Mouse (Mus musculus) forebrain, embryonic 10.5 days (tissue): ENCODE measurements at regions not wholly inside any gene's neighbourhood (a gene's known extent, or its start where the extent isn't known, plus 50 kb on each side); places are given as distances from the start of the nearest gene placed in this dataset.

ENCODE experiments used
- DNase-seq: peaks from one replicate; pipeline ENCODE4 v3.0.0-alpha.2; 2017; ENCODE audit warnings: low spot score; ENCODE audit errors: extremely low spot score
- H3K27ac ChIP-seq: fragments of 300-500 bp; sonication (generic); 2 replicates; pipeline ENCODE4 v1.5.1; 2016; ENCODE audit warnings: mild to moderate bottlenecking
- H3K27me3 ChIP-seq: fragments of 300-500 bp; sonication (generic); 2 replicates; pipeline ENCODE4 v1.6.1; 2016; ENCODE audit warnings: mild to moderate bottlenecking; ENCODE audit not compliant: poor library complexity, severe bottlenecking
- H3K36me3 ChIP-seq: fragments of 300-500 bp; sonication (generic); replicated peaks from 2 replicates; pipeline ENCODE4 v1.6.1; 2016; ENCODE audit warnings: mild to moderate bottlenecking, moderate library complexity
- H3K4me1 ChIP-seq: fragments of 300-500 bp; sonication (generic); 2 replicates; pipeline ENCODE4 v1.6.1; 2016
- H3K4me3 ChIP-seq: fragments of 300-500 bp; sonication (generic); 2 replicates; pipeline ENCODE4 v1.5.1; 2016; ENCODE audit warnings: mild to moderate bottlenecking, moderate library complexity
- H3K9me3 ChIP-seq: fragments of 300-500 bp; sonication (generic); 2 replicates; pipeline ENCODE4 v1.6.1; 2016; ENCODE audit warnings: mild to moderate bottlenecking, moderate library complexity
- WGBS: fragments of 180-500 bp; shearing (Covaris S2); methylation state at CpG from one replicate; pipeline ENCODE4 v1.1.7; 2016; 5-methylcytosine and 5-hydroxymethylcytosine counted together

GRCm38 (mm10) chr2:50578278-50579043, 281.9 kb upstream of the Mmadhc start:
- Histone ChIP-seq H3K9me3 (no peaks in the 10 kb centered on the region), H3K27ac (no peak overlapping the region), H3K27me3 (no peaks in the 10 kb centered on the region), H3K4me3 (no peak overlapping the region), H3K36me3 (no peaks in the 10 kb centered on the region), H3K4me1 (peaks cover 7% of the 10 kb centered on the region)
- 80% methylated on average over 6 of the region's 6 CpGs for WGBS
- DNase-seq = no peak

- Histone ChIP-seq H3K4me3 (no peak overlapping the region), H3K36me3 (no peaks in the 10 kb centered on the region), H3K27me3 (no peaks in the 10 kb centered on the region), H3K9me3 (no peaks in the 10 kb centered on the region), H3K4me1 (peaks cover 7% of the 10 kb centered on the region), H3K27ac (no peak overlapping the region)
- WGBS = 93% methylated on average over 9 of the region's 9 CpGs
- DNase-seq = no peak
Observed at GRCm38 (mm10) chr2:50577736-50578135, 281.1 kb upstream of the Mmadhc start.

- no peak for DNase-seq
- no peaks in the 10 kb centered on the region for H3K36me3 ChIP-seq
- 90% methylated on average over 3 of the region's 3 CpGs for WGBS
- H3K27me3 ChIP-seq = no peaks in the 10 kb centered on the region
- peaks cover 8% of the 10 kb centered on the region for H3K4me1 ChIP-seq
- no peak overlapping the region for H3K4me3 ChIP-seq
- no peak overlapping the region for H3K27ac ChIP-seq
- H3K9me3 ChIP-seq = no peaks in the 10 kb centered on the region
Observed at GRCm38 (mm10) chr2:50573455-50573854, 276.9 kb upstream of the Mmadhc start.

- Histone ChIP-seq H3K9me3 (no peaks in the 10 kb centered on the region), H3K36me3 (no peaks in the 10 kb centered on the region), H3K27ac (no peak overlapping the region), H3K27me3 (no peaks in the 10 kb centered on the region), H3K4me1 (peaks cover 8% of the 10 kb centered on the region), H3K4me3 (no peak overlapping the region)
- no peak for DNase-seq
- 82% methylated on average over 4 of the region's 4 CpGs for WGBS
Observed at GRCm38 (mm10) chr2:50571021-50571420, 274.4 kb upstream of the Mmadhc start.

GRCm38 (mm10) chr2:50569502-50570285, 273.1 kb upstream of the Mmadhc start:
- 88% methylated on average over 7 of the region's 7 CpGs for WGBS
- no peaks in the 10 kb centered on the region for H3K27me3 ChIP-seq
- H3K4me1 ChIP-seq = peaks cover 10% of the 10 kb centered on the region
- no peak overlapping the region for H3K4me3 ChIP-seq
- no peaks in the 10 kb centered on the region for H3K9me3 ChIP-seq
- no peak for DNase-seq
- no peak overlapping the region for H3K27ac ChIP-seq
- no peaks in the 10 kb centered on the region for H3K36me3 ChIP-seq

- no peak overlapping the region for H3K4me3 ChIP-seq
- H3K4me1 ChIP-seq = peaks cover 15% of the 10 kb centered on the region
- no peaks in the 10 kb centered on the region for H3K27me3 ChIP-seq
- 79% methylated on average over 8 of the region's 8 CpGs for WGBS
- H3K36me3 ChIP-seq = no peaks in the 10 kb centered on the region
- no peak for DNase-seq
- H3K27ac ChIP-seq = 0 out of 2 replicates have a peak overlapping the region, but pooled peaks have one; percentile 20
- no peaks in the 10 kb centered on the region for H3K9me3 ChIP-seq
Observed at GRCm38 (mm10) chr2:50568777-50569501, 272.3 kb upstream of the Mmadhc start.

- WGBS = 89% methylated on average over 1 of the region's 1 CpGs
Observed at GRCm38 (mm10) chr2:50567542-50567941, 270.9 kb upstream of the Mmadhc start.

GRCm38 (mm10) chr2:50554031-50554430, 257.4 kb upstream of the Mmadhc start:
- DNase-seq = no peak
- Histone ChIP-seq H3K4me1 (peaks cover 17% of the 10 kb centered on the region), H3K27me3 (no peaks in the 10 kb centered on the region), H3K9me3 (no peaks in the 10 kb centered on the region), H3K36me3 (no peaks in the 10 kb centered on the region), H3K4me3 (no peak overlapping the region), H3K27ac (peak overlapping the region; percentile 33)

More at GRCm38 (mm10) chr2:50567542-50567941, 270.9 kb upstream of the Mmadhc start:
- no peaks in the 10 kb centered on the region for H3K36me3 ChIP-seq
- H3K9me3 ChIP-seq = no peaks in the 10 kb centered on the region
- H3K27ac ChIP-seq = no peak overlapping the region
- H3K27me3 ChIP-seq = no peaks in the 10 kb centered on the region
- H3K4me3 ChIP-seq = no peak overlapping the region
- H3K4me1 ChIP-seq = peaks cover 15% of the 10 kb centered on the region
- no peak for DNase-seq

- no peaks in the 10 kb centered on the region for H3K36me3 ChIP-seq
- no peaks in the 10 kb centered on the region for H3K27me3 ChIP-seq
- H3K4me1 ChIP-seq = peaks cover 17% of the 10 kb centered on the region
- 91% methylated on average over 2 of the region's 2 CpGs for WGBS
- H3K27ac ChIP-seq = no peak overlapping the region
- DNase-seq = no peak
- no peak overlapping the region for H3K4me3 ChIP-seq
- H3K9me3 ChIP-seq = no peaks in the 10 kb centered on the region
Observed at GRCm38 (mm10) chr2:50552437-50552836, 255.8 kb upstream of the Mmadhc start.

- Histone ChIP-seq H3K27ac (peak overlapping the region; percentile 60; the same call in 1 of the 2 replicates), H3K36me3 (no peaks in the 10 kb centered on the region), H3K9me3 (no peaks in the 10 kb centered on the region), H3K27me3 (no peaks in the 10 kb centered on the region), H3K4me1 (peaks cover 17% of the 10 kb centered on the region), H3K4me3 (no peak overlapping the region)
- DNase-seq = no peak
- WGBS = 77% methylated on average over 8 of the region's 8 CpGs
Observed at GRCm38 (mm10) chr2:50549871-50550270, 253.3 kb upstream of the Mmadhc start.

GRCm38 (mm10) chr2:50539741-50540441, 243.3 kb upstream of the Mmadhc start:
- 88% methylated on average over 2 of the region's 2 CpGs for WGBS
- no peaks in the 10 kb centered on the region for H3K36me3 ChIP-seq
- no peaks in the 10 kb centered on the region for H3K27me3 ChIP-seq
- H3K4me1 ChIP-seq = no peaks in the 10 kb centered on the region
- no peak overlapping the region for H3K27ac ChIP-seq
- no peaks in the 10 kb centered on the region; the same call in 1 of the 2 replicates for H3K9me3 ChIP-seq
- no peak for DNase-seq
- no peak overlapping the region for H3K4me3 ChIP-seq

GRCm38 (mm10) chr2:50538068-50538467, 241.5 kb upstream of the Mmadhc start:
- Histone ChIP-seq H3K36me3 (no peaks in the 10 kb centered on the region), H3K27ac (no peak overlapping the region), H3K4me1 (no peaks in the 10 kb centered on the region), H3K9me3 (no peaks in the 10 kb centered on the region; the same call in 1 of the 2 replicates), H3K27me3 (no peaks in the 10 kb centered on the region), H3K4me3 (no peak overlapping the region)
- WGBS = 87% methylated on average over 5 of the region's 5 CpGs
- no peak for DNase-seq
